Mouse (Mus musculus): ENCODE measurements at regions not wholly inside any gene's neighbourhood (a gene's known extent, or its start where the extent isn't known, plus 50 kb on each side); places are given as distances from the start of the nearest gene placed in this dataset.

DNA sequence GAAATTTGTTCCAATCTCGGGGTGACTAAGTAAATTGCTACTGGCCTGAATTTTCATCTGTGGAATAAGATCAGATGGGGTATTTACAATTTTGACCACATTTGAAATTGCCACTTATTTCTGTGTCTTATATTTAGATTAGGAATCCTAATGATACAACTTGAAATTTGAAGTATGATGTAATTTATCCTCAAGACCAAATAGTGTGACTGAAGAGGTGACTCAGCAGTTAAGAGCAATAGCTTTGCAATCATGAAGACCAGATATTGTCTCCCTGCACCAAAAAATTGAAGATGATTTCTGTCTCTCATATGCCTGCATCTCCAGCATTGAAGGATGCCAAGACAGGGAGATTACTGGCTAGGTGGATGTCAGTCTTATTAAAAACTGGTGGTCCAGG lies 114.3 kb upstream of the Gm597 start:
- peak; percentile 25 for DNase-seq (ENCODE audit: low read depth)

DNA sequence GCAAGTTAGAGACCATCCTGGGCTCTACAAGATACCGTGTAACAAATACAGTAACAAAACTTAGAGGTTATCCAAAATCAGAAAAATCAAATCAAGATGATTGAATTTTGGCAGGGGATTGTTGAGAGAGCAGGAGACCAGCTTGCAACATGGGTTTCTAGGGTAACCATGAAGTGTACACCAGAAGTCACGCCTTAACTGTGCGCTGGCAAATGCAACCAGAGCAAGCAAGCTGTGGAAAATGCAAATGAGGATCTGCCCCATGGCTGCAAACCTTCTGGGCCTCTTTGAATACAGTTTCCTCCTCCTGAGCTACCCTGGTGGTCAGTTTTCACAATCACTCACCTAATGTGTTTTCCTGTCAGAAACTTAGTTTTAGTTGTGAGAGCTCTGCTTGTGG lies 97.6 kb upstream of the Gm597 start:
- no peak for DNase-seq (ENCODE audit: low read depth)

DNA sequence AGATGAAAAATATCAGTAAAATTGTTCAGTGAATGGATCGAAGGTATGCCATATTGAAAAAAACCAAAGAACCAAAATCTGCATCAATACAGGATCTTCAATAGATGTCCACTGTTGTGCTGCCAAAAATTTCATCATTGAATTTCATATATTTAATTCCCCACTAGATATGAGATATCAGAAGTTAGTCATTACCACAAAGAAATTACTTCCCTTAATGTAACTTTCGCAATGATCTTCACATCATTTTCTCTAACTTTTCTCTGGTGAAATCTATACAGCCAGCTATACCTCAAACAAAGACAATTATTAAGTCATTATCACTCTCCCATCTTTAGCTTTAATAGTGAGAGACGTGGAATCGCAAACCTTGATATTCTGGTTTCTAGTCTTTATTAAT lies 64.5 kb upstream of the Gm597 start:
- DNase-seq (ENCODE audit: low read depth) = peak; percentile 64

DNA sequence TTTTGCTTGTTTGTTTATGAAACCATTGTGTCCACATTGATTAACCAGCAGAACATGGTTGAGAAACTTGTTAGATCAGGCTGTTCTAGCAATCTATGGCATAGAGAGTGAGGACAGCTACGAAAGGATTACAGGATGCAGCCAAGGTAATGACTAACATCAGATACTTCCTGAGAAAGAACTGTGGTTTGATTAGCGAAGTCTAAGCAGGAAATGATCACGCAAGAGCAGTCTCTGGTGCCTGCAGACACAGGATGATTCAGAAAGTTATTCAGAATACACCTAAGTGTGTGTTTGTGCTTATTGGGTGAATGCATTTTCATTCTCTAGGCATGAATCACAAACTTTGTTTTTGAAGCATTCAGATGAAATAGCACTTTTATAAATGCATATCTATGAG lies 61.3 kb upstream of the Gm597 start:
- peak; percentile 94 for DNase-seq (ENCODE audit: low read depth)

Data from 416B (cell line).